Mouse (Mus musculus): Measurements from ENCODE around the gene Crybg1.
A peak's percentile ranks its signal among the peaks of the same experiment; 100 is the strongest.

GRCm38 (mm10) chr10:43918696-43919608 lies 229.7 kb downstream of the Crybg1 start:
- TF ChIP-seq CTCF (IDR thresholded peaks at IDR 0.05), result peak; percentile 97
- no peak for TF ChIP-seq EP300 (IDR thresholded peaks at IDR 0.05)

All from lung, postnatal 0 days (tissue).